Mouse (Mus musculus) midbrain, embryonic 10.5 days (tissue): ENCODE results near the gene Ccdc7b. TPM values are rescaled to one million over a fixed set of nuclear protein-coding genes. Genes with fewer than 3 reads are reported as not detected.
"Not testable (repeated sequence)": the region's sequence is repeated elsewhere in the genome, so short reads cannot be mapped to it uniquely, and the experiment has no call there.

ENCODE experiments used
- DNase-seq: peaks from one replicate; pipeline ENCODE4 v3.0.0-alpha.2; 2017; ENCODE audit warnings: low spot score
- H3K27ac ChIP-seq: fragments of 300-500 bp; sonication (generic); replicated peaks from 2 replicates; pipeline ENCODE4 v1.5.1; 2016; ENCODE audit warnings: mild to moderate bottlenecking
- H3K27me3 ChIP-seq: fragments of 300-500 bp; sonication (generic); 2 replicates; pipeline ENCODE4 v1.6.1; 2016; ENCODE audit warnings: low read depth, mild to moderate bottlenecking; ENCODE audit not compliant: poor library complexity, severe bottlenecking
- H3K36me3 ChIP-seq: fragments of 300-500 bp; sonication (generic); 2 replicates; pipeline ENCODE4 v1.6.1; 2016; ENCODE audit warnings: mild to moderate bottlenecking, moderate library complexity
- H3K4me1 ChIP-seq: fragments of 300-500 bp; sonication (generic); 2 replicates; pipeline ENCODE4 v1.6.1; 2016
- H3K4me3 ChIP-seq: fragments of 300-500 bp; sonication (generic); 2 replicates; pipeline ENCODE4 v1.5.1; 2016; ENCODE audit warnings: mild to moderate bottlenecking, moderate library complexity
- H3K9me3 ChIP-seq: fragments of 300-500 bp; sonication (generic); replicated peaks from 2 replicates; pipeline ENCODE4 v1.6.1; 2016; ENCODE audit warnings: mild to moderate bottlenecking
- WGBS: fragments of 180-500 bp; shearing (Covaris S2); methylation state at CpG from one replicate; pipeline ENCODE4 v1.1.7; 2016; 5-methylcytosine and 5-hydroxymethylcytosine counted together
- polyA plus RNA-seq: library from polyadenylated mRNA; unstranded; fragments of >200 nt; fragmentation: Nextera tagmentation; extraction: Ambion mirVana; gene quantifications from 2 replicates; pipeline ENCODE4 v1.2.1, GENCODE M21; 2016

Gene Ccdc7b
- polyA plus RNA-seq = not detected in 2 replicates

DNA sequence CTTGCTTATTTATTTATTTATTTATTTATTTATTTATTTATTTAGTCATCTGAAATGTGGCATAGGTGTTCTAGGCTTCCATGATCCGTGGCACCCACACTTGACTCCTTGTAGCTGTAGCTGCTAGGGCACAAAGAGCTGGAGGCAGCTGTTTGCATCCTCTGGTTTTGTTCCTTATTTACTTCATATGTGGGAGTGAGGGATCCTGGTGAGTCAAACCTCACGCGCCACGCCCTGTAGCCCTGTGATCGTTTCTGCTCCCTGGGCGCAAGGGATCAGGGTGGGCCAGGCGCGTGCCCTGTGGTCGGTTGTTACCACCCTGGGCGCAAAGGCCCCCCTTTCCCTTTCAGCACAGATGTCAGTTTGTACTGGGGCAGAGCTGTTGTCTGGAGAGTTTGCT is at the start of gene Ccdc7b:
TSS of gene Ccdc7b (plus strand) at position 301 of the 400 bp plus-strand sequence.
- not testable (repeated sequence) for H3K27ac ChIP-seq, H3K4me3 ChIP-seq, H3K9me3 ChIP-seq, H3K36me3 ChIP-seq, H3K4me1 ChIP-seq, H3K27me3 ChIP-seq, DNase-seq
- 62% methylated on average over 1 of the region's 10 CpGs for WGBS

DNA sequence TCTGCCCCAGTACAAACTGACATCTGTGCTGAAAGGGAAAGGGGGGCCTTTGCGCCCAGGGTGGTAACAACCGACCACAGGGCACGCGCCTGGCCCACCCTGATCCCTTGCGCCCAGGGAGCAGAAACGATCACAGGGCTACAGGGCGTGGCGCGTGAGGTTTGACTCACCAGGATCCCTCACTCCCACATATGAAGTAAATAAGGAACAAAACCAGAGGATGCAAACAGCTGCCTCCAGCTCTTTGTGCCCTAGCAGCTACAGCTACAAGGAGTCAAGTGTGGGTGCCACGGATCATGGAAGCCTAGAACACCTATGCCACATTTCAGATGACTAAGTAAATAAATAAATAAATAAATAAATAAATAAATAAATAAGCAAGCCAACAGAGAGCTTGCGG is 1.5 kb upstream of the Ccdc7b start, which contains the start of gene Ccdc7a:
TSS of gene Ccdc7a (minus strand) at position 101 of the 400 bp plus-strand sequence.
- not testable (repeated sequence) for H3K4me3 ChIP-seq, H3K27ac ChIP-seq, H3K27me3 ChIP-seq, H3K9me3 ChIP-seq, H3K36me3 ChIP-seq, DNase-seq, H3K4me1 ChIP-seq
- 89% methylated on average over 2 of the region's 11 CpGs for WGBS

GRCm38 (mm10) chr8:129115761-129116160 is 48.8 kb downstream of the Ccdc7b start:
- H3K4me1 ChIP-seq, H3K4me3 ChIP-seq, DNase-seq, H3K27me3 ChIP-seq, H3K9me3 ChIP-seq, H3K27ac ChIP-seq, H3K36me3 ChIP-seq: not testable (repeated sequence)
- WGBS = 46% methylated on average over 3 of the region's 3 CpGs

DNA sequence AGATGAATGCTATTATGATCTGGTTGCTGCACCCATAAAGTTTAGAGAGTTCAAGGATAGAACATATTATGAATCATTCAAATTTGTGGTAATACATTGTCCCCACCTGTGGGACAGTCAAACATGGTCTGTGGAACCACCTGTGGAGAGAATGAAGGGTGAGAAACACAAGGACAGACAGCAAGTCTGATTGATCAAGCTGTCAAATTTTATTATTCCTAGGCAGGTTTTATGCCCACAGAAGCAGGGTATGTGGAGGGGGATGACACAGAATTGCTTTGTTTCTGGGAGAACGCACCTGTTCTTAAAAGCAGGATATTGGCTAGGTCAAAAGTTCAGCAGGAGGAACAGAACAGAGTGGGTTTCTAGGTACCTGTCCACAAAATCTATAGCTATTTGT is 64.6 kb downstream of the Ccdc7b start, which contains the start of gene Gm10999:
TSS of gene Gm10999 (minus strand) at position 101 of the 400 bp plus-strand sequence.
- WGBS = 97% methylated on average over 1 of the region's 1 CpGs
- Histone ChIP-seq H3K4me3 (no peak within 1 kb of the TSS), H3K27ac (no peak within 1 kb of the TSS), H3K4me1 (no peaks in the 10 kb centered on the region), H3K9me3 (no peaks in the 10 kb centered on the region), H3K36me3 (no peaks in the 10 kb centered on the region), H3K27me3 (no peaks in the 10 kb centered on the region)
- DNase-seq = no peak

DNA sequence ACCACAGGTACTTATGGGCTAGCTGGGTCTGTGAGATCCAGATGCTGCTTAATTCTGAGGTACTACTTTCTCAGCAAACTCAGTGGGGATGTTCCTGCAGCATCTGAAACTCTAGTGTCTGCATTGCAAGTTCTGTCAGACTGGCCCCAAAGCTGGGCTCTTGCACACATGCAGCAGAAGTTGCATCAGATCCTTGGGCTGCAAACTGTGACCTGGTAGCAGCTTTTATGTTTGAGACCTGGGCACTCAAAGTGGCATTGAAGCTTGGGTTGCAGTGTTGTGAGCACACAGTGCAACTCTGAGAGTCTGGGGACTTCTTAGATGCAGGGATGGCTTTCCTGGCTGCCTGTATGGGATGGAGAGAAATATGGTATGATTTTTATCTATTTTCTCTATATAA is 66.5 kb downstream of the Ccdc7b start:
- Histone ChIP-seq H3K4me1 (no peaks in the 10 kb centered on the region), H3K4me3 (no peak overlapping the region), H3K27me3 (no peaks in the 10 kb centered on the region), H3K9me3 (no peaks in the 10 kb centered on the region), H3K27ac (no peak overlapping the region), H3K36me3 (no peaks in the 10 kb centered on the region)
- DNase-seq = no peak

Other genes with a start within 250 kb of the Ccdc7b start
- gene Ccdc7a, start 1.6 kb upstream of the Ccdc7b start, polyA plus RNA-seq = not detected in 2 replicates
- gene Gm10999, start 64.5 kb downstream of the Ccdc7b start, polyA plus RNA-seq = not detected in 2 replicates
- gene 2610044O15Rik8, start 167.3 kb downstream of the Ccdc7b start, polyA plus RNA-seq = 19.5 and 24.2 TPM in 2 replicates